ENCODE assay signal across 15 mouse cellular contexts in the genomic region with DNA sequence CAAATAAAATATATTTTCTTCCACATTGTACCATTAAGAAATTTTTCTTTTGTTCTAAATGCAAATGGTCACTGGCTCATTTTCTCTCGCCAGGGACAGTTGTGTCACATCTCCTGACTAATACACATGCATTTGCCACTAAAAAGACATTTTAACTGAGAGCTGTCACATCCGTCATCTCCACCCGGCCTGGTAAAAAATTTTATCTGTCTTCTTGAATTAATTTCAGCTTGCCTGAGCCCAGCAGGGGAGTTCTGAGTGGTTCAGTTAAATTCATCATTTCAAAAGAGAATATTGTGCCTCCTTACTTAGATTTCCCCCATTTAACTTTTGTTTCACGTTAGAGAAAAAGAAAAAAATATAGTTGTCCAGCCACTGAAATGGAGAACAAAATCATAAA.
"Had no signal": no experiment of that assay in that cellular context is flagged by ENCODE, and none has a peak within 500 bp of the region (broad histone marks: within the 10 kb centered on the region; RNA-seq: fewer than 3 reads in every experiment).

No protein-coding gene starts in this region.

- H3K4me2 ChIP-seq: limb, embryonic 12.5 days; liver, embryonic 13.5 days; lung, embryonic 15.5 days; midbrain, embryonic 13.5 days; neural tube, embryonic 13.5 days had no signal

- ATAC-seq: liver, postnatal 0 days; midbrain, embryonic 13.5 days had no signal

- H3K9me3 ChIP-seq: limb, embryonic 12.5 days; liver, embryonic 13.5 days; lung, embryonic 15.5 days; megakaryocyte, embryonic 14.5 days; midbrain, embryonic 13.5 days; neural tube, embryonic 13.5 days had no signal

- H3K9ac ChIP-seq: limb, embryonic 12.5 days; liver, embryonic 13.5 days; liver, postnatal 0 days; lung, embryonic 15.5 days; midbrain, embryonic 13.5 days; neural tube, embryonic 13.5 days had no signal

- H3K27me3 ChIP-seq: limb, embryonic 12.5 days; liver, embryonic 13.5 days; lung, embryonic 15.5 days; megakaryocyte, embryonic 14.5 days; midbrain, embryonic 13.5 days; neural tube, embryonic 13.5 days had no signal

- H3K4me1 ChIP-seq: limb, embryonic 12.5 days; liver, embryonic 13.5 days; lung, embryonic 15.5 days; megakaryocyte, embryonic 14.5 days had no signal

- H3K36me3 ChIP-seq: limb, embryonic 12.5 days; liver, embryonic 13.5 days; lung, embryonic 15.5 days; midbrain, embryonic 13.5 days; neural tube, embryonic 13.5 days had no signal

- H3K27ac ChIP-seq: left cerebral cortex, adult 2 months; limb, embryonic 12.5 days; liver, embryonic 13.5 days; lung, embryonic 15.5 days; macrophage; midbrain, embryonic 13.5 days; neural tube, embryonic 13.5 days had no signal

- H3K4me3 ChIP-seq: left cerebral cortex, adult 2 months; limb, embryonic 12.5 days; liver, embryonic 13.5 days; lung, embryonic 15.5 days; megakaryocyte, embryonic 14.5 days; midbrain, embryonic 13.5 days; neural tube, embryonic 13.5 days had no signal

- DNase-seq: kidney, postnatal 25 days; liver; liver, embryonic 13.5 days; liver, postnatal 0 days; lung, postnatal 14 days; right cerebral cortex, adult 18-20 months; right cerebral cortex, postnatal 25 days; thymus, postnatal 36 days had no signal
